Mouse (Mus musculus): ENCODE data around the gene Chd6.
"Not testable (repeated sequence)": the region's sequence is repeated elsewhere in the genome, so short reads cannot be mapped to it uniquely, and the experiment has no call there.

The Chd6 gene

DNA sequence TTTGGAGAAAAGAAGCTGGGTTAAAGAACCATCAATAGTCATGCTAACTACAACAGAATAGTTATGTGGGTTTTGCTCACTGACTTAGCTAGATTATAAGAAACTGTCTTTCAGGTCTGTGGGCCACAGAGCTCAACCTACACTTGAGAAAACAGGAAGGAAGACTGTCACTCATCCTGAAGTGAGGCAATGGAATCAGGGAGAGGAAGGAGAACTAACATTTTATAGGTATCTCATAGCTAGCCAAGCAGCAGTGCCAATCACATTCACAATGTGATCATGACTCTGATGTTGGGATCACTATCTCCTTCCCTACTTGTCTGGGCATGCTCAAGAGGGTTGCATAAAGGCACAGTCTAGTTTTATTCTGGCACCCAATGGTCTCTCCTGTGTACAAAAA lies 121.4 kb downstream of the Chd6 start:
- DNase-seq (ENCODE audit: low spot score in 2 of 2) = no peak

DNA sequence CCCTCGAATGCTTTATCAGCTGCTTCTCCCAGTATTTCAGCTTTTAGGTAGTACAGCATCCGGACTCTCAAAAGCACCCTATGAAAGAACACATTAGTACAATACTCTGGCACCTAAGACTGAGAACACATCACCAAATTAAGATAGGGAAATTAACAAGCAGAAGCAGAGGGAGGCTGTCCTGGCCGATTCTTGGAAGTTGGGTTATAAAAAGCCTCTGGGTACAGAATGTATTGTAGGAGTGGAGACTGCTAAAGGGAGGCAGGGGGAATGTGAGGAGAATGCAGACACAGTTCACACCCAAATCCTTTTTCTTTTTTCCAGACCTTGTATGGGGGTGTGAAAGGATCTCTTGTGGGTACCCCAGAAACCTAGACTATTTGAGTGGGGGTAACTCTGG lies 126.2 kb downstream of the Chd6 start:
- DNase-seq (ENCODE audit: low spot score in 2 of 2) = no peak

DNA sequence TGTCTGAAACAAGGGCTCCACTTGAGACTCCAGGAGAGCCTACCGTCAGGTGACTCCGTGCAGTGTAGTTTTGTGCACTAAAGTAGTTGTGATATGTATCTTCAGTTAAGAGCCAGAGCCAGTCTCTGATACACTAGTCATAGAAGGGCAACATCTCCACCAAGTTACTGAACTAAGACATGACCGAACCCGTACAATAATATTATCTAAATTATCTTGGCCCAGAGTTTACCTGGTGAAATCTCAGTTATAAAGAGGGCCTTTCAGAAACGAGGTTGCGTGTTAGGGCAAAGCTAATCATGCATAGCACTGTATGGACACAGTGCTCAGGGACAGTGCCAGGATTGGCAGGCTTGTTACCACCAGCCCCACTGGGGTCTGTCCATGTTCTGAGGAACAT lies 127.1 kb downstream of the Chd6 start:
- no peak for DNase-seq (ENCODE audit: low spot score in 2 of 2)

DNA sequence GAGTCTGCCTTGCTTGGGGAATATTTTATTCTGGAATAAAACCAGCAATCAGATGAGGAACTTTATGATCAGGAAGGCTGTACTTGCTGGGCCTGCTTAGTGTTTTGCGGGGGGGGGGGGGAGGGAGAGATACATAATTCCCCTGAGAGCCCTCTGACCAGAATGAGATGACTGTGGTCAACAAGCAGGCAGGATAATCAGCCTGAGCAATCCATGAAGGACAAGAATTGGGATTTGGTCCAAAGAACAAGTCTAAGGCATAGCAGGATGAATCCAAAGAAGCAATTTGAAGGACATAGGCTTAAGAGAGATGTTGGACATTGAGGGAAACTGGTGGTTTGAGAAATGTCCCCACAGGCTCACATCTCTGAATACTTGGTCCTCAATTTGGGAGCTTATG lies 130.2 kb downstream of the Chd6 start:
- no peak for DNase-seq (ENCODE audit: low spot score in 2 of 2)

DNA sequence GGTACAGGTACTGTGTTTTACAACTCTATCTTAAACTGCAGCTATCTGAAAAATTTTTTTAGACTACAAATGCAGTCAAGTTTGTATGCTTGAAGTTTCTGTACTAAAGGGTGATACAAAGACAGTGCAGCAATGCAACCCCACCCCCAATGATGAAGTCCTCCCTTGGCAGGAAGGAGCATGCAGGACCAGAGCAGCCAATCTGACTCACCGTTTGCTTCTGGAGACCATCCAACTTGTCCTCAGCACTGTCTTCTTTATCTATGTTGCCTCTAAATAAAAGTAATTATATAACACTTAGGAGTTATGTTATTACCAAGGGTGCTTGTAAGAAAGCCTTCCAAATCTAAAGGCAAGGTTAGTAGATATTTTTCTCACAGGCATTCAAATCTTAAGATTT lies 131.6 kb downstream of the Chd6 start:
- no peak for DNase-seq (ENCODE audit: low spot score in 2 of 2)

DNA sequence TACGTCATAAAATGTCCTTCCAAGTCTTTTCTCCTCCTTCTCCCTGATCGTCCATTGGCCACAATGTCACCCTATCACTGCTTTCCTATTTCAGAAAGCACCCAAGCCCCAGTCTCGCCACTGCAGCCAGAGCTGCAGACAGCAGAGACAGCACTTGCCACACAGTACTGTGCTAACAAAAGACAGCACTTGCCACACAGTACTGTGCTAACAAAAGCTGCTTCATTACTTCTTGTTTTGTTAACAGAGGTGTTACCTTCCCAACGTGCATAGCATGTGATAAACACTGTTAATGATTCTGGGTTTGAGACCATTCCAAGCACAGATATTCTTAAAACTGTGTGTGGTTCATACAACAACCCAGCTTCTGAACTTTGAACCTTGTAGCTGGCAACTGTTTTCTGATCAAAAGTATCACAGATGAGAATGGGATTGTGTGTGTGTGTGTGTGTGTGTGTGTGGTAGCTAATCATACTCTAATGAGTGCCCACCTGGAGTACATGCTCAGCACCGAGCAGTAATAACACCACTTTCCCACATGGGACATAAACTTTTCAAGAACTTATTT lies 135.1 kb downstream of the Chd6 start:
- DNase-seq (ENCODE audit: low spot score in 2 of 2) = no peak

DNA sequence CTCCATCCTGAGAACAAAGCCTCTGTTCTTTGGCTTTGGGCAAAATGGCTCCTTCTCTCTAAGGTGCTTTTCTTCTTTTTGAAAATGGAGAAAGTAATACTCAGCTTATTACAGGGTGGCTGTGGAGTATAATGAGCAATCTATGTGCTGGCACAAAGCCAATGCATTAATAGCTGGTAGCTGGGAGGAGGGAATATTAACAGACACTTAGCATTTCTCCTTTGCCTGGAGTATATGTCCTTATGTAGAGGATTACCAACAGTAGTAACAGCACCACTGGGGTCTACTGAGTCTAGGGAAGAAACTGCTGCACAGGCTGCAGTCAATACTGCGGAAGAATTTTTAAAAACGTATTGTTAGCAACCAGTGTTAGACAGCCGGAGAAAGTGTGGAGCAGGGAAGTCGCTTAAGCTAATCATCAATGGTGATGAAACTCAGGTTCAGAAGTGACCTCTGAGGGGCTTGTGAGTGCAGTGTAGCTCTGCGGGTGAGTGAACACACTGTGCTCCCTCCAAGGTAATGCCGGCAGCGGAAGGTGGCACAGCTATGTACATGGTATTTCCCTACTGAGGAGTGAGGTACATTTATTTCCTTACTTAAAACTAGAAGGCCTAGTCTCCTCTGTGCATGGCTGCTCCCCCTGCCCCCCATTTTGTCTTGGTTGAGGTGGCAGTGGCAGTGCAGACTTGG lies 136.6 kb downstream of the Chd6 start:
- no peak for DNase-seq (ENCODE audit: low spot score in 2 of 2)

DNA sequence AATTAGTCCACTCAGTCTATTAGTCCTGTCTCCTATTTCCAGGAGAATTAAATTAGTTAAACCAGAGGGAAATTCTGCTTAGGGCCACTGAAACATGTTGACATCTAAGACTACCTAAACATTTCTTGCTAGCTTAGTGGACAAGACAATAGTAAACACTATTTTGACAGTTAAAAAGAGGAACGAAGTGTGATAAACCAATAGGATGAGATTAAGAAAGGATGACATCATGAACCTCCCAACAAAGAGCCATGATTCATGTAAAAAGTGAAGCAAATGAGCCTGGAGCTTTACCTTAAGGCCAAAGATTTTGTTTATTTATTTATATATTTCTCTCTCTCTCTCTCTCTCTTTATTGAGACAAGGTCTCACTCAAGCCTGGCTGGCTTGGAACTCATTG lies 146.7 kb downstream of the Chd6 start:
- no peak for DNase-seq (ENCODE audit: low spot score in 2 of 2)

DNA sequence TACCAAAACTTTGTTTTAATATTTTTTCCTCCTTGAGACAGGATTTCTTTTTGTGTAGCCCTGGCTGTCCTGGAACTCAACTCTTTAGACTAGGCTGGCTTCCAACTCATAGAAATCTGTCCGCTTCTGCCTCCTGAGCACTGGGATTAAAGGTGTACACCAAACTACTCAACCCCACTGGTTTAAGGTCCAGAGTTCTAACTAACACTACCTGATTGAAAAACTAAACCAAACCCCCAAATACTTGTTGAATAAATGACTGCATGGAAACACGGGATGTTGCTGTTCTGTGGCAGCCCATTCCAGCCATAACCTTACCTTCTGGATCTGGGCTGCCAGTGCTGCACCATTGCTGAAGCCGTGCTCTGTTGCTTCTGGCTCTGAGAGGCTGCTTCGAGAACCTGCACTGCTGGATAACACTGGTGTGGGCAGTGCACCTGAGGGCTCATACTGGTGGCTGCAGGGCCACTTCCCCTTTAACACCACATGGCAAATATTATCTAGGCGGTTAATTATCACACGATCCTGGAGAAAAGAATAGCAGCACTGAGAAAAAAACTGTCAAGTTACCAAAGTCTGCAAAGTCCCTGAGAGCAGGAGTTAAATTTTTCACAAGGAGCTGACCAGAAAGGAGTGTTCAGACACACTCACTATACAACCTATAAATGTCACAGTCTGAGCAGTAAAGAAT lies 147.8 kb downstream of the Chd6 start:
- DNase-seq (ENCODE audit: low spot score in 2 of 2) = no peak

DNA sequence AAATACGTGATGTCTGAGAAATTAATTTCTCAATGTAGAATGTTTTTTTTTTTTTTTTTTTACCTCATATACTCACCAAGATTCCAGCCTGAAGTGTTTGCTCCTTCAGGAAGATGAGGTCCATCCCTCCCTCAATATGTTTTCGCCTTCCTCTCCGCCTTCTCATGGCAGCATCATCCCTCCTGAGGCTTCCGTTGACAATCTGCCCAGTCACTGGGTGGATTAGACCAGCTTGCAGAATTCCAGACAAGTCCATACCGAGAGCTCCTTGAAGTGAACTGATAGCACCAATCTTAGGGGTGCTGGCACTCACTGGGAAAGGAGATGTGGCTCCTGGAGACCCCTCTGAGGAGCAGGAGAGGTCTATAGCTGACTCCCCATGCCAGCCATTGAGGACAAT lies 149.0 kb downstream of the Chd6 start:
- DNase-seq (ENCODE audit: low spot score in 2 of 2) = no peak

DNA sequence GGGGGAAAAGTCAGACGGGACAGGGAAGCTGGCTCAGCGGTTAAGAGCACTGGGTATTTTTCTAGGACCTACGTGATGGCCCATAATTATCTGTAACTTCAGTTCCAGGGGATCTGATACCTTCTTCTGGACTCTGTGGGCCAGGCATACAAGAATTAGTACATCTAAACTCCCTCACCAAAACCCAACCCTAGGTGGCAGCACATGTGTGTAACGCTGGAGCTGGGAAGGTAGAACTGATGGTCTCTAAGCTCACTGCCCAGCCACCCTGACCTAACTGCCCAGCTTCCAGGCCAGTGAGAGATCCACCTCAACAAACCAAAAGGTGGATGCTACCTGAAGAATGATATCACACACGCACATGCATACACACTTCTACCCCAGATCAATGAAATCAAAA lies 150.1 kb downstream of the Chd6 start:
- DNase-seq (ENCODE audit: low spot score in 2 of 2) = no peak

DNA sequence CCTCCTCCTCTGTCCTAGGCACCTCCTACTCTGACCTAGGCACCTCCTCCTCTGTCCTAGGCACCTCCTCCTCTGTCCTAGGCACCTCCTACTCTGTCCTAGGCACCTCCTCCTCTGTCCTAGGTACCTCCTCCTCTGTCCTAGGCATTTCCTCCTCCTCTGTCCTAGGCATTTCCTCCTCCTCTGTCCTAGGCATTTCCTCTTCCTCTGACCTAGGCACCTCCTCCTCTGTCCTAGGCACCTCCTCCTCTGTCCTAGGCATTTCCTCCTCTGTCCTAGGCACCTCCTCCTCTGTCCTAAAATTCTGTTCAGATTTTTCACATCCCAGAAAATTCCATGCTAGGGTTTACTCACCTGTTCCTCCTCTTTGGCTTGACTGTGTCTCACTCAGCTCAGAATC lies 151.1 kb downstream of the Chd6 start:
- DNase-seq (ENCODE audit: low spot score in 2 of 2) = not testable (repeated sequence)

DNA sequence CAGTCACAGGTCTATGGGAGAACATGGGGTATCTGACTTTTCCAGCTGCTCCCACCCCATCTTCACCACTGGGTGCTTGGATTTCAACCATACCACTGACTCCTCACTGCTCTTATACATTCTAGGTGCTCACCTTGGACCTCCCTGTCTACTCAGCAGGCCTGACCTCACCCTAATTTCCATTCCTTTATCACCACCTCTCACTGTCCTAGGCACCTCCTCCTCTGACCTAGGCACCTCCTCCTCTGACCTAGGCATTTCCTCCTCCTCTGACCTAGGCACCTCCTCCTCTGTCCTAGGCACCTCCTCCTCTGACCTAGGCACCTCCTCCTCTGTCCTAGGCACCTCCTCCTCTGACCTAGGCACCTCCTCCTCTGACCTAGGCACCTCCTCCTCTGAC lies 151.6 kb downstream of the Chd6 start:
- DNase-seq (ENCODE audit: low spot score in 2 of 2) = not testable (repeated sequence)

DNA sequence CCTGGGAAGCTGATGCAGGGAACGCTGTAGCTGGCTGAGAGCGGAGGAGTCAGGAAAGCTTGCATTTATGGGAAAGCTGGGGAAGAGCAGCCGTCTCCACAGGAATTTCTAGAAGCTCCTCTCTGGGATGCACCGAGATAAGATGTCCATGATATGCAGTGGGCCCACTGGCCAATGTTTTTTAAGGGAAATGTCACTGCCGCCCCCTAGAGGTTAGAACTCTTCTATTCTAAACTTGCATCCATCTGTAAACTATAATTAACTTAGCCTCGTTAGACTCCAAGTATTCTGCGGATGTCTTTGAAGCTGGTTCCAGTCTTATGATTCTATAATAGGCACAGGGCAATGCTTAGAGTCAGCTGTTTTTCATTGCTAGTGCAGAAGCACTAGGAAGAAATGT lies 153.5 kb downstream of the Chd6 start:
- DNase-seq (ENCODE audit: low spot score in 2 of 2) = no peak

DNA sequence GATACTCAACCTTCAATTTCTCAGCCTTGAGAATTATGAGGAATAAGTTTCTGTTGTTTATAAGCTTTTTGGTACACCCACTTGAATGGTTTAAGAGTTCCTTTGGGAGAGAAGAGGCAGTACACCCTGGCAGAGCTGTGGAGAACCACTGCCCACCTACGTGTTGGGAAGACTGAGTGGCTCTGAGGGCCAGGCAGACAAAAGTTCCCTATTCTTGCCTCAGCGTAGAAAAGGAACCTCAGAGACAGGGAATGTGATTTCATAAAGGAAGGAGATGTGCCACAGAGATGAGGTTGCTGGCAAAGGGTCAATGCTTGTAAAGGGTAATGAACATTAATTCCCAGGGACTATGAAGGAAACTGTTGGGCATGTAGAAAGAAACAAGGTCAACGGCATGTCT lies 154.3 kb downstream of the Chd6 start:
- DNase-seq (ENCODE audit: low spot score in 2 of 2) = no peak

DNA sequence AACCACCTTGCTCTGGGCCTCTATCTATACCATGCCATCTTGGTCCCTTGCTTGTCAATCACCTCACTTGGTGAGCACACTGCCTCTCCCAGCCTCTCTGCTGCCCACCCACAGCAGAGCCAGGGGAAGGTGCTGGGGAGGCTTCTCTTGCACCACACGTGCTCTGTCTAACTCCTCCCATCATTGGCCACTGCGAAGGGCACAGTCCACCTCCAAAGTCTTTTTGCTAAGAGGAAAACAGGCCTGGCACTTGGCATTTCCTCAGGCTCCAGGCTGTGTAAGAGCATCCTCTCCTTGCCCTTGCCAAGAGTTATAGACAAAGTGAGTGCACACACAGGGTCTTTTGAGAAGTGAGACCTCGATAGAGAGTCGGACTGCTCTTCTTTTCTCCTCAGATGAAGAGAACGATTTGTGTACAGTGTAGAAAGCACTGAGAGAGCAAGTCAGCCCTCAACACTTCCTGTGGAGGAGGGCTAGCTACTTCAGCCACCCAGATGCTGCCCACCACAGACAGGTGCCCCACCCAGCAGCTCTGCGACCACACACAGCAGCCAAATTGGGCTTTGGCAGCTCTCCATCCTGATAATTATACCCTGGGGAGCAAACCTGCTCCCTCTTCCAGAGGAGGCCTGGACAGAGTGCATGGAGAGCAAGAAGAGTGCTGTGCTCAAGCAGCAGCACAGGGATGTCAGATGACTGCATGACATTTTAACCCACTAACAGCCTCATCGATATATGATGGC lies 155.6 kb downstream of the Chd6 start:
- DNase-seq (ENCODE audit: low spot score in 2 of 2) = no peak

DNA sequence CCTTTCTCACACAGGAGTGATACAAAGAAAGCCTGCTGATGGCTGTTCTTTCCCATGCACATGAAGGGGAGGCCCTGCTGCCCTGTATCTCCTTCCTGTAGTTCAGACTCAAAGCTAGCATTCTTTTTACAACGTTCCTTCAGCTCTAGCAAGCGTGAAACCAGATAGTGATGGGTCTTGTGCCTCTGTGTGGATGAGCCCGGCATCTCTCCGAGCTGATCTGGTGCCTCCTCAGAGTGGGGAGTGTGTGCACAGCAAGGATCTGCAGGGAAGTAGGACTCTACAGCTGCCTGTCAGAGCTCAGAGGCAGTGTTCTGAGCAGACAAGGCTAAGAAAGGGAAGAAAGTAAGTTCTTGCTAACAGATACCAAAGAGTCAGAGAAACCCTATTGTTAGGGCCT lies 157.3 kb downstream of the Chd6 start:
- DNase-seq (ENCODE audit: low spot score in 2 of 2) = no peak

DNA sequence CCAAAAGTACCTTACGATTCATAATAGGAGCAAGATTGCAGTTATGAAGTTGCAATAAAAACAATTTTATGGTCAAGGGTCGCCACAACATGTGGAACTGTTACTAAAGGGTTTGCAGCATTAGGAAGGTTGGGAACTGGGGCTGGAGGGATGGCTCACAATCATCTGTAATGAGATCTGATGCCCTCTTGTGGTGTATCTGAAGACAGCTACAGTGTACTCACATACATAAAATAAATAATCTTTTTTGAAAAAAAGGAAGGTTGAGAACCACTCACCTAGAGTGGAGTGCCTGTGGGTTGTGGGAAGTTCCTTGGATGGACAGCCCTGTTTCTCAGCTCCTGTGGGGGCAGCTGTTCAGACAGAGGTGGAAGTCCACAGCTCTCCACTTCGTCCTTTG lies 166.4 kb downstream of the Chd6 start:
- no peak for DNase-seq (ENCODE audit: low spot score in 2 of 2)

DNA sequence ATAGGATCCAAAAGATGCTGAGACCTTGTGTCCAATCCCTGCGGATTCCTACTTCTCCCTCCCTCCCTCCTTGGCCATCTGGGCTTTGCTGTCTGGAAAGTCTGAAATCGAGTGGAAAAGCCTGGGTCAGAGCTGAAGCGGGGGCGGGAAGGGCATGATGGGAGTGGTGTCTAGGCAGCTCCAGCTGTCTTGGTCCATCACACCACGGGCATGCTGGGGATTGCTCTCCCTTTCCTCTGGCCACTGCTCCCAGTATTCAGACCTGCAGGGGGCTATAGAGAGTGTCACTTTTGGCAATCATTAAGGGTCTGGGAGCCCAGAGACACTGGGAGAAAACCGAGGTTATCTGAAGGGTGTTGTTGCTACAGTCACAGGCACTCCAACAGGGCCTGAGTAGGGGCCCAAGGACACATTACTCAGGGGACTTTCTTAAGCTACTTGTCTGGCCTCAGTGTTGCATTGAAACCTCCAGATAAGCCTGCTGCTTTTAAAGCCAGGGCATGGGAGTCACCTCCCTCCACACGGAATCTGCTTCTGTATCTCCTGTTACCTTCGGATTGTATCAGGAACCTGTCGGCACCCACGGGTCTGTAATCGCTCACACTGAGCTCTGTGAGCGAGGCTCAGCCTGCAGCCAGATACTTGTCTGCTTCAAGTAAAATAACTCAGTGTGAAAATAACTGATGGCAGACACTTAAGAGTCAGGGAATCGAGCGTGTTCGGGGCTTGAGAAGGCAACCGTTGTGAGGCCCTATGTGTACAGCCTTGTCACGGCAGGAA lies 167.8 kb downstream of the Chd6 start:
- no peak for DNase-seq (ENCODE audit: low spot score in 2 of 2)

DNA sequence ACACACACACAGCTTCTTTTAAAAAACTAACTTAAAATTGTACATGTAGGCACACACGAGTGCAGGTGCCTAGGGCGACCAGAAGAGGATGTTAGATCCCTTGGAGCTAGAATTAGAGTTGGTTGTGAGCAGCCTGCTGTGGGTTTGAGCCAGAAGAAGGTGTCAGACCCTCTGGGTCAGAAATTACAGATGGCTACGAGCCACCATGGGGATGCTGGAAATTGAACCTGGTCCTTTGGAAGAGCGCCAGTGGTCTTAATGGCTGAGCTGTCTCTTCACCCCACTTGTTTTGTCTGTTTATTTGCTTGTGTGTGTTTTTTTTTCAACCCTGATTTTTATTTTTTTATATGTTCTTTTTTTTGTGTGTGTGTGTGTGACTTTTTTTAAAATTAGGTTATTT lies 174.4 kb downstream of the Chd6 start:
- DNase-seq (ENCODE audit: low spot score in 2 of 2) = no peak

DNA sequence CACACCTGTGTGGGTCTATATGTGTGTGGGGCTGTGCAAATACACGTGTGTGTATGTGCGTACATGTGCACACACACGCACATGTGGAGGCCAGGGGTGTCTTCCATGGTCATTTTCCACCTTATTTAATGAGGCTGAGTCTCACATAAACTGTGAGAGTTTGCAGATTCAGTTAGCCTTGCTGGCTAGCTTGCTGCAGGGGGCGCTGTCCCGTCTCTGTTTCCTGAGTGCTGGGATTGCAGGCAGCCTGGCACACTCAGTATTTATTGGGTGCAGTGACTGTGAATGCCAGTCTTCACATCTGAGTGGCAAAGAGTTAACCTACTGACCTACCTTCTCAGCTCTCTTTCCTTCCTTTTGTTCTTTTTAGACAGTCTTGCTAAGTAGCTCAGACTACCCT lies 175.0 kb downstream of the Chd6 start:
- no peak for DNase-seq (ENCODE audit: low spot score in 2 of 2)

DNA sequence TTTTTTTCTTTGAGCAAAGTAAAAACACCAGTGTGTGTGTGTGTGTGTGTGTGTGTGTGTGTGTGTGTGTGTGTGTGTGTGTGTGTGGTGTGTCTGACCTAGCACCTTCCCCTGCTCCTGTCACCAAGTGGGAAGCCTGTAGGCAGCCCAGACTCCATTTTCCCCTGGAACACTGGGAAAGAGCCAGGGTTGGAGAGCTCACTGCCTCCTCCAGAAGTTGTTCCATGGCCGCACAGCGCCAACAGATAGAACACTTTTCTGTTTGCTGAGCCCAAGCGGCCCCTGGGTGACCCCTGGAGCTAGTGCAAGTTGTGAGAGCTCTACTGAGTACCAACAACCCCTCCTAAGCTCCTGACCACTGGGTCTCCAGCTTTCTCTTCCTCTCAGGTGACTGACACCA lies 175.9 kb downstream of the Chd6 start:
- DNase-seq (ENCODE audit: low spot score in 2 of 2) = no peak
